ENCODE assay signal across 18 mouse cellular contexts in the genomic region with DNA sequence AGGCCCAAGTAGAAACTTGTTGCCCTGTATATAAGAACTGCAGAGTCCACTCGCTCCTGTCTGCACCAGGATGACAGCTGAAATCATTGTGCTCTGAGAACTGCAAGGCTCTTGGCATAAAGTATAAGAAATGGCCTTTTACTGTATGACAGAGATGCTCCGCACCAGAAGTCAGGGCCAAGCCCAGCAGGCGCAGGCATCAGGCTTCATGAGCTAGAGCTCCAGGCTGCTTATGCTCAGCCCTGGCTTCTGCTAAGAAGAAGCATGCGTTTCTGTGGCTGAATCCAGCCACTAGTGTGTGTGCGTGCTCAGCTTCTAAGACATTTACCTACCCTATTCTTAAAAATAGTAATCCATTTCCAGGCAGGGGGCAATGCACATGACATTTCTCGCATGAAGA. TPM values are rescaled to one million over a fixed set of nuclear protein-coding genes. Genes with fewer than 3 reads are reported as not detected.
A peak's percentile ranks its signal among the peaks of the same experiment; 100 is the strongest.
DNase-seq lines count a peak whose midpoint lies in the region; ATAC-seq and TF ChIP-seq lines count a peak whose summit lies in the region.
"Had no signal": no experiment of that assay in that cellular context is flagged by ENCODE, and none has a peak within 500 bp of the region (broad histone marks: within the 10 kb centered on the region; RNA-seq: fewer than 3 reads in every experiment).

No protein-coding gene starts in this region.

- ATAC-seq in midbrain, postnatal 0 days (ENCODE audit: low FRiP score), result no peak
- ATAC-seq in neural tube, embryonic 14.5 days (ENCODE audit: low read depth), result no peak
- ATAC-seq: liver, embryonic 12.5 days had no signal

- 57% methylated on average over 6 of the region's 6 CpGs for WGBS in midbrain, postnatal 0 days
- WGBS in midbrain, embryonic 10.5 days, result 86% methylated on average over 6 of the region's 6 CpGs
- WGBS in neural tube, embryonic 14.5 days, result 72% methylated on average over 6 of the region's 6 CpGs

- 0 out of 2 replicates have a peak overlapping the region, but pooled peaks have one; percentile 4 for H3K9ac ChIP-seq in midbrain, postnatal 0 days (replicated peaks; ENCODE audit: low read length, poor library complexity, severe bottlenecking)
- no peak overlapping the region for H3K9ac ChIP-seq in neural tube, embryonic 14.5 days (replicated peaks; ENCODE audit: low read depth, low read length)
- H3K9ac ChIP-seq: liver, embryonic 12.5 days; lung, embryonic 15.5 days; midbrain, embryonic 12.5 days; stomach, embryonic 15.5 days had no signal

- peak; percentile 42 to 66 for DNase-seq in cerebellum, postnatal 25 days
- no peak for DNase-seq in cerebellum, adult 9-10 months
- DNase-seq in midbrain, postnatal 0 days (ENCODE audit: low spot score), result peak; percentile 45
- no peak for DNase-seq in midbrain, embryonic 10.5 days (ENCODE audit: low spot score)
- DNase-seq in adrenal gland, postnatal 25 days, result peak; percentile 44
- DNase-seq in Muller cell, postnatal 12 days (ENCODE audit: inconsistent ontology term), result no peak
- DNase-seq: B cell, adult 2 months; heart, postnatal 14 days; kidney, adult 9 months; spleen, adult 18-20 months; thymus, postnatal 36 days had no signal

- no peak overlapping the region for H3K27ac ChIP-seq in midbrain, postnatal 0 days (ENCODE audit: low read depth, low read length)
- H3K27ac ChIP-seq in midbrain, embryonic 10.5 days (replicated peaks), result no peak overlapping the region
- H3K27ac ChIP-seq in neural tube, embryonic 14.5 days (ENCODE audit: low read depth, low read length), result peak overlapping the region; percentile 44; the same call in 1 of the 2 replicates
- H3K27ac ChIP-seq: liver, embryonic 12.5 days; lung, embryonic 15.5 days; macrophage; midbrain, embryonic 12.5 days; stomach, embryonic 15.5 days had no signal

- no peaks in the 10 kb centered on the region for H3K27me3 ChIP-seq in midbrain, postnatal 0 days (ENCODE audit: insufficient read depth, low read length)
- no peaks in the 10 kb centered on the region for H3K27me3 ChIP-seq in midbrain, embryonic 10.5 days (ENCODE audit: low read depth, poor library complexity, severe bottlenecking)
- H3K27me3 ChIP-seq in neural tube, embryonic 14.5 days (ENCODE audit: control insufficient read depth, insufficient read depth, low read length), result no peaks in the 10 kb centered on the region
- H3K27me3 ChIP-seq: lung, embryonic 15.5 days; midbrain, embryonic 12.5 days; stomach, embryonic 15.5 days had no signal

- no peaks in the 10 kb centered on the region for H3K9me3 ChIP-seq in midbrain, postnatal 0 days (ENCODE audit: low read length)
- H3K9me3 ChIP-seq in midbrain, embryonic 10.5 days (replicated peaks), result no peaks in the 10 kb centered on the region
- no peaks in the 10 kb centered on the region for H3K9me3 ChIP-seq in neural tube, embryonic 14.5 days (ENCODE audit: control insufficient read depth, low read length)
- H3K9me3 ChIP-seq: liver, embryonic 12.5 days; lung, embryonic 15.5 days; midbrain, embryonic 12.5 days; stomach, embryonic 15.5 days had no signal

- H3K4me3 ChIP-seq in midbrain, postnatal 0 days (ENCODE audit: low read depth, low read length), result no peak overlapping the region
- H3K4me3 ChIP-seq in midbrain, embryonic 10.5 days, result no peak overlapping the region
- no peak overlapping the region for H3K4me3 ChIP-seq in neural tube, embryonic 14.5 days (ENCODE audit: low read depth, low read length)
- H3K4me3 ChIP-seq: liver, embryonic 12.5 days; lung, embryonic 15.5 days; midbrain, embryonic 12.5 days; stomach, embryonic 15.5 days had no signal

- peaks cover 8% of the 10 kb centered on the region; the same call in 1 of the 2 replicates for H3K4me1 ChIP-seq in midbrain, postnatal 0 days (ENCODE audit: insufficient read depth, low read length)
- peaks cover 13% of the 10 kb centered on the region for H3K4me1 ChIP-seq in midbrain, embryonic 10.5 days
- H3K4me1 ChIP-seq in neural tube, embryonic 14.5 days (ENCODE audit: control insufficient read depth, insufficient read depth, low read length), result 0 out of 2 replicates have a peak, but pooled peaks cover 3% of the 10 kb centered on the region
- H3K4me1 ChIP-seq: liver, embryonic 12.5 days; stomach, embryonic 15.5 days had no signal

- H3K4me2 ChIP-seq in midbrain, postnatal 0 days (ENCODE audit: low read depth, low read length, poor library complexity, severe bottlenecking), result no peak overlapping the region
- H3K4me2 ChIP-seq in neural tube, embryonic 14.5 days (ENCODE audit: low read depth, low read length), result no peak overlapping the region
- H3K4me2 ChIP-seq: heart, embryonic 11.5 days; liver, embryonic 12.5 days; lung, embryonic 15.5 days; midbrain, embryonic 12.5 days; stomach, embryonic 15.5 days had no signal

- no peak for TF ChIP-seq CTCF in midbrain, postnatal 0 days (IDR thresholded peaks at IDR 0.05)

- H3K36me3 ChIP-seq in midbrain, postnatal 0 days (ENCODE audit: insufficient read depth, low read length), result no peaks in the 10 kb centered on the region
- no peaks in the 10 kb centered on the region for H3K36me3 ChIP-seq in midbrain, embryonic 10.5 days
- H3K36me3 ChIP-seq in neural tube, embryonic 14.5 days (ENCODE audit: control insufficient read depth, insufficient read depth, low read length), result no peaks in the 10 kb centered on the region
- H3K36me3 ChIP-seq: liver, embryonic 12.5 days; lung, embryonic 15.5 days; midbrain, embryonic 12.5 days; stomach, embryonic 15.5 days had no signal

RNA-seq across cellular contexts. Expression of gene Spcs2, which starts 31.2 kb away (rescaled TPM):
- total RNA-seq in midbrain, postnatal 0 days (2014; rRNA removed), result 119 and 136 TPM in 2 replicates
- 251 and 264 TPM in 2 replicates for polyA plus RNA-seq in midbrain, postnatal 0 days (2015; fragmentation: Nextera tagmentation; extraction: Ambion mirVana)
- 396 and 411 TPM in 2 replicates for polyA plus RNA-seq in midbrain, embryonic 10.5 days (2016; fragmentation: Nextera tagmentation; extraction: Ambion mirVana)
- total RNA-seq in adrenal gland, postnatal 25 days (2021), result 156 and 170 TPM in 2 replicates
- polyA plus RNA-seq in neural tube, embryonic 14.5 days (2014; fragmentation: Nextera tagmentation; extraction: Ambion mirVana), result 245 and 262 TPM in 2 replicates

RNA-seq across cellular contexts. Expression of gene Xrra1, which starts 35.6 kb away (rescaled TPM):
- total RNA-seq in midbrain, postnatal 0 days (2014; rRNA removed), result 1.6 and 2.4 TPM in 2 replicates
- polyA plus RNA-seq in midbrain, postnatal 0 days (2015; fragmentation: Nextera tagmentation; extraction: Ambion mirVana), result 1.9 and 2.1 TPM in 2 replicates
- 0.27 and 0.38 TPM in 2 replicates for polyA plus RNA-seq in midbrain, embryonic 10.5 days (2016; fragmentation: Nextera tagmentation; extraction: Ambion mirVana)
- 2.9 and 6.4 TPM in 2 replicates for total RNA-seq in adrenal gland, postnatal 25 days (2021)
- 0.67 and 0.84 TPM in 2 replicates for polyA plus RNA-seq in neural tube, embryonic 14.5 days (2014; fragmentation: Nextera tagmentation; extraction: Ambion mirVana)
- polyA plus RNA-seq: liver, embryonic 12.5 days had no signal

Comparison
In these comparisons a context has a peak if more than half of its experiments do, and no peak if none do; other contexts are left out.
1. DNase-seq: peak in cerebellum, postnatal 25 days (2 of 2), midbrain, postnatal 0 days (single experiment) and adrenal gland, postnatal 25 days (single experiment); none in cerebellum, adult 9-10 months (single experiment), midbrain, embryonic 10.5 days (single experiment) and Muller cell, postnatal 12 days (single experiment).